In genomic region chr7:37542951-37543350, GRCm38 (mm10) we compare ENCODE assay signal across 23 mouse cellular contexts.
"Had no signal": no experiment of that assay in that cellular context is flagged by ENCODE, and none has a peak within 500 bp of the region (broad histone marks: within the 10 kb centered on the region; RNA-seq: fewer than 3 reads in every experiment).

No protein-coding gene starts in this region.

- DNase-seq: kidney, adult 8-10 months; kidney, postnatal 10 days; kidney, postnatal 36 days; left cerebral cortex, postnatal 4 days; liver, postnatal 0 days; lung, embryonic 14.5 days; midbrain, embryonic 14.5 days; right cerebral cortex, adult 18-20 months; right cerebral cortex, postnatal 14 days; right cerebral cortex, postnatal 4 days; thymus, postnatal 25 days had no signal

- H3K36me3 ChIP-seq: kidney, embryonic 15.5 days; limb, embryonic 12.5 days; limb, embryonic 15.5 days; neural tube, embryonic 12.5 days; neural tube, embryonic 15.5 days had no signal

- H3K4me1 ChIP-seq: kidney, embryonic 15.5 days; limb, embryonic 12.5 days; limb, embryonic 15.5 days; megakaryocyte, embryonic 14.5 days; neural tube, embryonic 15.5 days had no signal

- ATAC-seq: liver, postnatal 0 days; lung, postnatal 0 days had no signal

- H3K4me2 ChIP-seq: kidney, embryonic 15.5 days; limb, embryonic 12.5 days; limb, embryonic 15.5 days; liver, embryonic 11.5 days; lung, embryonic 14.5 days; midbrain, embryonic 11.5 days; neural tube, embryonic 12.5 days; neural tube, embryonic 15.5 days had no signal

- H3K9me3 ChIP-seq: kidney, embryonic 15.5 days; limb, embryonic 12.5 days; limb, embryonic 15.5 days; neural tube, embryonic 12.5 days; neural tube, embryonic 15.5 days had no signal

- H3K27ac ChIP-seq: kidney, embryonic 15.5 days; limb, embryonic 12.5 days; limb, embryonic 15.5 days; liver, embryonic 14.5 days; macrophage; neural tube, embryonic 12.5 days; neural tube, embryonic 15.5 days; stomach, postnatal 0 days had no signal

- H3K27me3 ChIP-seq: kidney, embryonic 15.5 days; limb, embryonic 12.5 days; limb, embryonic 15.5 days; megakaryocyte, embryonic 14.5 days; neural tube, embryonic 12.5 days; neural tube, embryonic 15.5 days had no signal

- H3K4me3 ChIP-seq: kidney, embryonic 15.5 days; limb, embryonic 12.5 days; limb, embryonic 15.5 days; neural tube, embryonic 12.5 days; neural tube, embryonic 15.5 days had no signal

- H3K9ac ChIP-seq: kidney, embryonic 15.5 days; limb, embryonic 12.5 days; limb, embryonic 15.5 days; liver, embryonic 14.5 days; liver, postnatal 0 days; lung, embryonic 14.5 days; neural tube, embryonic 12.5 days; neural tube, embryonic 15.5 days had no signal
